Mouse (Mus musculus): ENCODE data around the gene Brca1. TPM values are rescaled to one million over a fixed set of nuclear protein-coding genes. Genes with fewer than 3 reads are reported as not detected.
A peak's percentile ranks its signal among the peaks of the same experiment; 100 is the strongest.
"Not testable (repeated sequence)": the region's sequence is repeated elsewhere in the genome, so short reads cannot be mapped to it uniquely, and the experiment has no call there.

Gene Brca1
- 0.59 and 0.67 TPM in 2 replicates for polyA plus RNA-seq (2012; rRNA removed)

GRCm38 (mm10) chr11:101551751-101552475 is at the start of gene Brca1, which contains the start of gene Nbr1:
TSS of gene Brca1 (minus strand) at chr11:101551955.
TSS of gene Nbr1 (plus strand) at chr11:101552149.
- WGBS = under 1% methylated on average over 43 of the region's 43 CpGs
- no peak for TF ChIP-seq CTCF (IDR thresholded peaks at IDR 0.05; ENCODE audit: borderline replicate concordance, insufficient read depth, low read depth, low read length)
- TF ChIP-seq POLR2A (IDR thresholded peaks at IDR 0.05; ENCODE audit: borderline replicate concordance, insufficient read depth, low read length) = no peak

DNA sequence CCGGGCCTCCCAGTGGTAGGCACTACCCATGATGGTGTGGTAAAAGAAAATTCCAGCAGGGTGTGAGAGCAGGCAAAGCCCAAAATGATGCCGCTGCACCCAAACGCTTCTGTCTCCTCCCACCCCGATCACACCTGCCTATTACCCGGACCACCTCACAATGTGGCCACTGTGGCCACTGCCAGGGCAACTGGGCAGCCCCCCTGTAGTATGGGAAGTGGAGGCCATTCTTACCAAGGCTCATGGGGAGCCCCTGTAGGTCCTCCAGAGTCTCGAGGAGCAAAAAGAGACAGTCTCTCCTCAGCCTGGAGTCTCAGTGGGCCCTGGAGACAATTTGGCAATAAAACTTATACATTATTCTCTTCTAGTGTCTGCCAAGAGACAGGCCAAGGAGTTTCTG is 47.4 kb upstream of the Brca1 start, which contains the start of gene Gm11634:
Gene Gm11634, minus strand, starts transcription at position 101 of the 400 bp plus-strand sequence.
- TF ChIP-seq POLR2A (IDR thresholded peaks at IDR 0.05; ENCODE audit: borderline replicate concordance, insufficient read depth, low read length) = no peak
- no peak for TF ChIP-seq CTCF (IDR thresholded peaks at IDR 0.05; ENCODE audit: borderline replicate concordance, insufficient read depth, low read depth, low read length)
- 26% methylated on average over 6 of the region's 6 CpGs for WGBS
- Histone ChIP-seq H3K27me3 (ENCODE audit: control insufficient read depth, insufficient read depth, low read length) (no peaks in the 10 kb centered on the region), H3K4me3 (replicated peaks; ENCODE audit: insufficient read depth, low read depth, low read length) (no peak within 1 kb of the TSS), H3K4me1 (ENCODE audit: control insufficient read depth, insufficient read depth, low read length) (no peaks in the 10 kb centered on the region; the same call in 1 of the 2 replicates), H3K27ac (ENCODE audit: insufficient read depth, low read length) (no peak within 1 kb of the TSS)
- no peak for DNase-seq

More at GRCm38 (mm10) chr11:101551751-101552475, at the start of gene Brca1, which contains the start of gene Nbr1:
- H3K27me3 ChIP-seq (ENCODE audit: control insufficient read depth, insufficient read depth, low read length) = no peaks in the 10 kb centered on the region
- no peaks in the 10 kb centered on the region for H3K4me1 ChIP-seq (ENCODE audit: control insufficient read depth, insufficient read depth, low read length)
- H3K4me3 ChIP-seq (replicated peaks; ENCODE audit: insufficient read depth, low read depth, low read length) = peak within 1 kb of the TSS; percentile 89
- DNase-seq = peak; percentile 93 to 97
- H3K27ac ChIP-seq (ENCODE audit: insufficient read depth, low read length) = peak within 1 kb of the TSS; percentile 93

- DNase-seq = no peak
- H3K4me1 ChIP-seq (ENCODE audit: control insufficient read depth, insufficient read depth, low read length) = no peaks in the 10 kb centered on the region
- WGBS = 83% methylated on average over 12 of the region's 12 CpGs
- no peak overlapping the region for H3K27ac ChIP-seq (ENCODE audit: insufficient read depth, low read length)
- H3K27me3 ChIP-seq (ENCODE audit: control insufficient read depth, insufficient read depth, low read length) = no peaks in the 10 kb centered on the region
- no peak overlapping the region for H3K4me3 ChIP-seq (replicated peaks; ENCODE audit: insufficient read depth, low read depth, low read length)
- TF ChIP-seq CTCF (IDR thresholded peaks at IDR 0.05; ENCODE audit: borderline replicate concordance, insufficient read depth, low read depth, low read length) (no peak), POLR2A (IDR thresholded peaks at IDR 0.05; ENCODE audit: borderline replicate concordance, insufficient read depth, low read length) (no peak)
Measured at GRCm38 (mm10) chr11:101589989-101590624, 38.4 kb upstream of the Brca1 start.

DNA sequence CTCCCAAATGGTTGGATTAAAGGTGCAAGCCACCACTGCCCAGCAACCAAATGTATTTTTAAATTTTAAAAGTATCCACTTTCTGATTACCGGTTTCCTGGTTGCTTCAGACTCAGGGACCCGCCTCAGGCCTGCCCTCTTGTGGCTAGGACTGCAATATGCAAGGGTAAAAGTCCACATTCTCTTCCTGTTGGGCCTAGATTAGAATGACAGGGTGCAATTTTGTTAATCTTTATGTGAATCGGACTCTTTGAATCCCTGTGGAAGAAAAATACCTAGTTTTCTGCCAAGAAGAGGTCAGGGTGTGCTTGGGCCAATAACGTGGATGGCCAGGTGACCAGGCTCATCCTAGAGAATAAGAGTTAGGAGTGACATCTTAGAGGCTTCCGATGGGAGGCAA is 37.7 kb upstream of the Brca1 start:
- Histone ChIP-seq H3K4me3 (replicated peaks; ENCODE audit: insufficient read depth, low read depth, low read length) (no peak overlapping the region), H3K4me1 (ENCODE audit: control insufficient read depth, insufficient read depth, low read length) (no peaks in the 10 kb centered on the region), H3K27me3 (ENCODE audit: control insufficient read depth, insufficient read depth, low read length) (no peaks in the 10 kb centered on the region), H3K27ac (ENCODE audit: insufficient read depth, low read length) (no peak overlapping the region)
- TF ChIP-seq CTCF (IDR thresholded peaks at IDR 0.05; ENCODE audit: borderline replicate concordance, insufficient read depth, low read depth, low read length) = peak; percentile 72; the same call in 1 of the 2 replicates
- no peak for TF ChIP-seq POLR2A (IDR thresholded peaks at IDR 0.05; ENCODE audit: borderline replicate concordance, insufficient read depth, low read length)
- DNase-seq = peak; percentile 33 to 52
- 29% methylated on average over 5 of the region's 5 CpGs for WGBS

DNA sequence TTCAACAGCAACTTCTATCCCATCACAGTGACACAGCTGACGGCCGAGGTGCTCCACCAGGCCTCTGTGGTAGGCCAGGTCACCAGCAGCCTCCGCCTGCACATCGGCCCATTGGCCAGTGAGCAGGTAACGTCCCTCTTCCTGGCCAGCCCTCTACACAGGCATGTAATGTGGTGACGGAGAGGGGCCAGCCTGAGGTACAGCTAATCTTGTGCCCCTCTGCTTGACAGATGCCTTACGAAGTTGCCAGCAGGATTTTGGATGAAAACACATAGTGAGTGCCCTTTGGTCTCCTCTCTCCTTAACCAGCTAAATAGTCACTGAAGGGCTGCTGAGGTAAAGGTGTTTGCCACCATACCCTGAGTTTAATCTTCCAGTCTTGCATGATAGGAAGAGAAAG is 37.1 kb upstream of the Brca1 start:
- DNase-seq = no peak
- no peak overlapping the region for H3K27ac ChIP-seq (ENCODE audit: insufficient read depth, low read length)
- no peaks in the 10 kb centered on the region for H3K27me3 ChIP-seq (ENCODE audit: control insufficient read depth, insufficient read depth, low read length)
- no peak for TF ChIP-seq CTCF (IDR thresholded peaks at IDR 0.05; ENCODE audit: borderline replicate concordance, insufficient read depth, low read depth, low read length)
- TF ChIP-seq POLR2A (IDR thresholded peaks at IDR 0.05; ENCODE audit: borderline replicate concordance, insufficient read depth, low read length) = no peak
- H3K4me1 ChIP-seq (ENCODE audit: control insufficient read depth, insufficient read depth, low read length) = no peaks in the 10 kb centered on the region
- no peak overlapping the region for H3K4me3 ChIP-seq (replicated peaks; ENCODE audit: insufficient read depth, low read depth, low read length)
- 91% methylated on average over 7 of the region's 7 CpGs for WGBS

GRCm38 (mm10) chr11:101587676-101588075 is 35.9 kb upstream of the Brca1 start:
- no peak for TF ChIP-seq POLR2A (IDR thresholded peaks at IDR 0.05; ENCODE audit: borderline replicate concordance, insufficient read depth, low read length)
- TF ChIP-seq CTCF (IDR thresholded peaks at IDR 0.05; ENCODE audit: borderline replicate concordance, insufficient read depth, low read depth, low read length) = no peak
- WGBS = 88% methylated on average over 10 of the region's 10 CpGs
- Histone ChIP-seq H3K4me3 (replicated peaks; ENCODE audit: insufficient read depth, low read depth, low read length) (no peak overlapping the region), H3K4me1 (ENCODE audit: control insufficient read depth, insufficient read depth, low read length) (no peaks in the 10 kb centered on the region), H3K27ac (ENCODE audit: insufficient read depth, low read length) (no peak overlapping the region), H3K27me3 (ENCODE audit: control insufficient read depth, insufficient read depth, low read length) (no peaks in the 10 kb centered on the region)
- DNase-seq = no peak

DNA sequence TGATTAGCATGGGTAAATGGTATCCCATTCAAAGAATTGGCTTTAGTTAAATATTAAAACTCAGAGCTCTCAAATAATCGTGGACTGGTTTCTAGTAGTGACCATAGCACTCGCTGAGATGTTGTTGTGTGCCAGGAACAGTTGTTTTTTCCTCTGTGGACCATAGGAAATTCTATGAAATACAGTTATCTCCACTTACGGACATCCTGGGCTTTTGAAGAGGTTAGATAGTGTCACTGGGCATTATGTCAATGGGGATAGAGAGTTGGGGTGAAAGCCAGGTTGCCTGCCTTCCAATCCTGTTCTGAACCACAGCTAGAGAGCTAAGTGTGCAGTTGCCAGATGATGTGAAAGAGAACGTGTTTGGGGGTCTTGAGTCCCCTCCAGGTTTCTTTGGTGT is 34.0 kb upstream of the Brca1 start:
- H3K27ac ChIP-seq (ENCODE audit: insufficient read depth, low read length) = no peak overlapping the region
- WGBS = 74% methylated on average over 4 of the region's 4 CpGs

DNA sequence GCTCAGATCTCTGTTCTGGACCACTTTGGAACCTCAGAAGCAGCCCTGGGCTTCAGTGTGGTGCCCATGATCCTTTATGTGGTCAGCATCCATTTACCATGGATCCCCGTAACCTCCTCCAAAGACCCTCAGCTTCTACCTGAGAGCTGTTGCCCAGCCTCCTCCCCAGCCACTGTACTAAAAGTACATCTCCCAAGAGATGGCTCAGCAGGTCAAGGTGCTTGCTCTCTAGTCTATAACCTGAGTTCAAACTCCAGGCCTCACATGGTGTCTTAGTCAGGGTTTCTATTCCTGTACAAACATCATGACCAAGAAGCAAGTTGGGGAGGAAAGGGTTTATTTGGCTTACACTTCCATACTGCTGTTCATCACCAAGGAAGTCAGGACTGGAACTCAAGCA is 33.3 kb upstream of the Brca1 start:
- not testable (repeated sequence) for DNase-seq; H3K4me3 ChIP-seq (replicated peaks; ENCODE audit: insufficient read depth, low read depth, low read length); H3K27ac ChIP-seq (ENCODE audit: insufficient read depth, low read length); H3K27me3 ChIP-seq (ENCODE audit: control insufficient read depth, insufficient read depth, low read length); H3K4me1 ChIP-seq (ENCODE audit: control insufficient read depth, insufficient read depth, low read length)
- WGBS = 97% methylated on average over 1 of the region's 1 CpGs

More for the DNA sequence above, 34.0 kb upstream of the Brca1 start:
- Histone ChIP-seq H3K4me3 (replicated peaks; ENCODE audit: insufficient read depth, low read depth, low read length) (no peak overlapping the region), H3K27me3 (ENCODE audit: control insufficient read depth, insufficient read depth, low read length) (no peaks in the 10 kb centered on the region), H3K4me1 (ENCODE audit: control insufficient read depth, insufficient read depth, low read length) (no peaks in the 10 kb centered on the region; the same call in 1 of the 2 replicates)
- DNase-seq = no peak
- TF ChIP-seq POLR2A (IDR thresholded peaks at IDR 0.05; ENCODE audit: borderline replicate concordance, insufficient read depth, low read length) (no peak), CTCF (IDR thresholded peaks at IDR 0.05; ENCODE audit: borderline replicate concordance, insufficient read depth, low read depth, low read length) (no peak)

Data from cerebellum, adult 2 months (tissue).